Mouse (Mus musculus) midbrain, embryonic 12.5 days (tissue): Measurements from ENCODE around the gene Zfp978. TPM values are rescaled to one million over a fixed set of nuclear protein-coding genes. Genes with fewer than 3 reads are reported as not detected.

Experiments used
- polyA plus RNA-seq: library from polyadenylated mRNA; unstranded; fragments of >200 nt; fragmentation: Nextera tagmentation; extraction: Ambion mirVana; gene quantifications from 2 replicates; pipeline ENCODE4 v1.2.1, GENCODE M21; 2016

Zfp978 gene
- polyA plus RNA-seq, 1 experiment from 2014 or later = not detected

Other genes starting within 250 kb of the Zfp978 start
- gene Zfp991, start 229.3 kb upstream of the Zfp978 start, polyA plus RNA-seq = 5.0 and 6.0 TPM in 2 replicates
- not detected in 2 replicates for gene Zfp988, start 55.6 kb upstream of the Zfp978 start, polyA plus RNA-seq
- gene Zfp982, start 131.1 kb downstream of the Zfp978 start, polyA plus RNA-seq = 9.6 and 9.7 TPM in 2 replicates
- 0.60 and 0.71 TPM in 2 replicates for gene Gm16503, start 178.9 kb downstream of the Zfp978 start, polyA plus RNA-seq
- 0.10 TPM in 2 replicates for gene Zfp985, start 192.0 kb downstream of the Zfp978 start, polyA plus RNA-seq